Mouse (Mus musculus): ENCODE data around the gene Vmn1r104. TPM values are rescaled to one million over a fixed set of nuclear protein-coding genes. Genes with fewer than 3 reads are reported as not detected.
"Not testable (repeated sequence)": the region's sequence is repeated elsewhere in the genome, so short reads cannot be mapped to it uniquely, and the experiment has no call there.

Gene Vmn1r104
- polyA plus RNA-seq (2014; fragmentation: Nextera tagmentation; extraction: Ambion mirVana), result not detected in 2 replicates

DNA sequence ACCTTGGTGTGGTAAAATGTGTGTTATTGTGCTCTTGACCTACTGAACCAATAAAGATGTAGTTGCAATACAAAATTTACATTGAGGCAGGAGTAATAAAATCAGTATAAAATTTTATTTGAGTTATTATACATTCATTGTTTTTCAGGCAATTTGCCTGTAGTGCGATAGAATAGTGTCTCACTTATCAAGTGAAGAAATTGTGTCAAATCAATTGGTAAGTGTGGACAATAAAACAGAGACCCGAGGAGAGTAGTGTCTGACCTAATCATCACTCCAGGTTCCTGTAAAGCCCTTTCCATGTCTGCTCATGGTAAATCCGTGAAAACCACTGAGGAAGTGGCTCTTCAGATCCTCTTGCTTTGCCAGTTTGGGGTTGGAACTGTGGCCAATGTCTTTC lies at the start of gene Vmn1r104:
Gene Vmn1r104 (plus strand): TSS at position 301 of the 400 bp plus-strand sequence.
- H3K4me3 ChIP-seq (ENCODE audit: low read depth, low read length); H3K4me1 ChIP-seq (ENCODE audit: control insufficient read depth, insufficient read depth, low read length); DNase-seq (ENCODE audit: low spot score); H3K9me3 ChIP-seq (replicated peaks; ENCODE audit: control insufficient read depth, low read length); ATAC-seq; H3K27me3 ChIP-seq (replicated peaks; ENCODE audit: control insufficient read depth, insufficient read depth, low read length); H3K27ac ChIP-seq (ENCODE audit: low read depth, low read length); H3K9ac ChIP-seq (ENCODE audit: low read length); H3K4me2 ChIP-seq (ENCODE audit: low read length); H3K36me3 ChIP-seq (ENCODE audit: control insufficient read depth, insufficient read depth, low read length): not testable (repeated sequence)
- WGBS, result no CpG with 5 or more reads among the region's 3 CpGs

DNA sequence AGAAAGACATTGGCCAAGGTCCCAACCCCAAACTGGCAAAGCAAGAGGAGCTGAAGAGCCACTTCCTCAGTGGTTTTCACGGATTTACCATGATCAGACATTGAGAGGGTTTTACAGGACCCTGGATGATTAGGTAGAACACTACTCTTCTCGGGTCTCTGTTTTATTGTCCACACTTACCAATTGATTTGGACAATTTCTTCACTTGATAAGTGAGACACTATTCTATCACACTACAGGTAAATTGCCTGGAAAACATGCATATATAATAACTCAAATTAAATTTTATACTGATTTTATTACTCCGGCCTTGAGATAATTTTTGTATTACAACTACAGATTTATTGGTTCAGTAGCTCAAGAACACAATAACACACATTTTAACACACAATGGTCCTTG lies 23.2 kb upstream of the Vmn1r104 start, which contains the start of gene Vmn1r103:
Gene Vmn1r103 (minus strand): TSS at position 101 of the 400 bp plus-strand sequence.
- no CpG with 5 or more reads among the region's 3 CpGs for WGBS

DNA sequence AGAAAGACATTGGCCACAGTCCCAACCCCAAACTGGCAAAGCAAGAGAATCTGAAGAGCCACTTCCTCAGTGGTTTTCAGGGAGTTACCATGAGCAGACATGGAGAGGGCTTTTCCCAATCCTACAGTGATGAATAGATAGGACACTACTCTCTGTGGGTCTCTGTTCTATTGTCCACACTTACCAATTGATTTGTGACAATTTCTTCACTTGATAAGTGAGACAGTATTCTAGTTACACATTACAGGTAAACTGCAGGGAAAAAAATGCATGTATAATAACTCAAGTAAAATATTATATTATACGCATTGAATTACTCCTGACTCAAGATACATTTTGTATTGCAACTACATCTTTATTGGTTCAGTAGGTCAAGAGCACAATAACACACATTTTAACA lies 12.0 kb downstream of the Vmn1r104 start, which contains the start of gene Gm5726:
Gene Gm5726 (minus strand): TSS at position 101 of the 400 bp plus-strand sequence.
- H3K27ac ChIP-seq (ENCODE audit: low read depth, low read length); H3K4me2 ChIP-seq (ENCODE audit: low read length); H3K4me1 ChIP-seq (ENCODE audit: control insufficient read depth, insufficient read depth, low read length); DNase-seq (ENCODE audit: low spot score); H3K9me3 ChIP-seq (replicated peaks; ENCODE audit: control insufficient read depth, low read length); H3K27me3 ChIP-seq (replicated peaks; ENCODE audit: control insufficient read depth, insufficient read depth, low read length); H3K36me3 ChIP-seq (ENCODE audit: control insufficient read depth, insufficient read depth, low read length); ATAC-seq; H3K9ac ChIP-seq (ENCODE audit: low read length); H3K4me3 ChIP-seq (ENCODE audit: low read depth, low read length): not testable (repeated sequence)
- WGBS, result no CpG with 5 or more reads among the region's 1 CpGs

More for the DNA sequence above, 23.2 kb upstream of the Vmn1r104 start, which contains the start of gene Vmn1r103:
- not testable (repeated sequence) for H3K9ac ChIP-seq (ENCODE audit: low read length); H3K27ac ChIP-seq (ENCODE audit: low read depth, low read length); H3K36me3 ChIP-seq (ENCODE audit: control insufficient read depth, insufficient read depth, low read length); H3K4me3 ChIP-seq (ENCODE audit: low read depth, low read length); H3K27me3 ChIP-seq (replicated peaks; ENCODE audit: control insufficient read depth, insufficient read depth, low read length); H3K9me3 ChIP-seq (replicated peaks; ENCODE audit: control insufficient read depth, low read length); DNase-seq (ENCODE audit: low spot score); ATAC-seq; H3K4me2 ChIP-seq (ENCODE audit: low read length); H3K4me1 ChIP-seq (ENCODE audit: control insufficient read depth, insufficient read depth, low read length)

DNA sequence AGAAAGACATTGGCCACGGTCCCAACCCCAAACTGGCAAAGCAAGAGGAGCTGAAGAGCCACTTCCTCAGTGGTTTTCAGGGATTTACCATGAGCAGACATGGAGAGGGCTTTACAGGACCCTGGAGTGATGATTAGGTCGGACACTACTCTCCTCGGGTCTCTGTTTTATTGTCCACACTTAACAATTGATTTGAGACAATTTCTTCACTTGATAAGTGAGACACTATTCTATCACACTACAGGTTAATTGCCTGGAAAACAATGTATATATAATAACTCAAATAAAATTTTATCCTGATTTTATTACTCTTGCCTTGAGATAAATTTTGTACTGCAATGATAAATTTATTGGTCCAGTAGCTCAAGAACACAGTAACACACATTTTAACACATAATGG lies 42.5 kb downstream of the Vmn1r104 start, which contains the start of gene Gm4141:
Gene Gm4141 (minus strand): TSS at position 101 of the 400 bp plus-strand sequence.
- H3K9ac ChIP-seq (ENCODE audit: low read length); ATAC-seq; H3K27me3 ChIP-seq (replicated peaks; ENCODE audit: control insufficient read depth, insufficient read depth, low read length); H3K36me3 ChIP-seq (ENCODE audit: control insufficient read depth, insufficient read depth, low read length); H3K27ac ChIP-seq (ENCODE audit: low read depth, low read length); H3K4me3 ChIP-seq (ENCODE audit: low read depth, low read length); H3K4me2 ChIP-seq (ENCODE audit: low read length); DNase-seq (ENCODE audit: low spot score); H3K4me1 ChIP-seq (ENCODE audit: control insufficient read depth, insufficient read depth, low read length); H3K9me3 ChIP-seq (replicated peaks; ENCODE audit: control insufficient read depth, low read length): not testable (repeated sequence)
- WGBS, result no CpG with 5 or more reads among the region's 3 CpGs

Other genes starting within 250 kb of the Vmn1r104 start
- not detected in 2 replicates for gene Gm4133, start 199.8 kb upstream of the Vmn1r104 start, polyA plus RNA-seq (2014; fragmentation: Nextera tagmentation; extraction: Ambion mirVana)
- gene Gm5728, start 158.4 kb upstream of the Vmn1r104 start, polyA plus RNA-seq (2014; fragmentation: Nextera tagmentation; extraction: Ambion mirVana), result not detected in 2 replicates
- gene Vmn1r100, start 115.9 kb upstream of the Vmn1r104 start, polyA plus RNA-seq (2014; fragmentation: Nextera tagmentation; extraction: Ambion mirVana), result not detected in 2 replicates
- not detected in 2 replicates for gene Vmn1r101, start 91.2 kb upstream of the Vmn1r104 start, polyA plus RNA-seq (2014; fragmentation: Nextera tagmentation; extraction: Ambion mirVana)
- not detected in 2 replicates for gene Gm10670, start 58.9 kb upstream of the Vmn1r104 start, polyA plus RNA-seq (2014; fragmentation: Nextera tagmentation; extraction: Ambion mirVana)
- gene Vmn1r103, start 23.3 kb upstream of the Vmn1r104 start, polyA plus RNA-seq (2014; fragmentation: Nextera tagmentation; extraction: Ambion mirVana), result not detected in 2 replicates
- gene Gm5726, start 11.9 kb downstream of the Vmn1r104 start, polyA plus RNA-seq (2014; fragmentation: Nextera tagmentation; extraction: Ambion mirVana), result not detected in 2 replicates
- not detected in 2 replicates for gene Gm4141, start 42.4 kb downstream of the Vmn1r104 start, polyA plus RNA-seq (2014; fragmentation: Nextera tagmentation; extraction: Ambion mirVana)
- not detected in 2 replicates for gene Gm4513, start 65.2 kb downstream of the Vmn1r104 start, polyA plus RNA-seq (2014; fragmentation: Nextera tagmentation; extraction: Ambion mirVana)
- gene Vmn1r107, start 135.1 kb downstream of the Vmn1r104 start, polyA plus RNA-seq (2014; fragmentation: Nextera tagmentation; extraction: Ambion mirVana), result not detected in 2 replicates
- not detected in 2 replicates for gene Vmn1r111, start 169.4 kb downstream of the Vmn1r104 start, polyA plus RNA-seq (2014; fragmentation: Nextera tagmentation; extraction: Ambion mirVana)
- gene Gm10668, start 196.8 kb downstream of the Vmn1r104 start, polyA plus RNA-seq (2014; fragmentation: Nextera tagmentation; extraction: Ambion mirVana), result not detected in 2 replicates
- not detected in 2 replicates for gene Vmn1r112, start 237.3 kb downstream of the Vmn1r104 start, polyA plus RNA-seq (2014; fragmentation: Nextera tagmentation; extraction: Ambion mirVana)